13 mouse cellular contexts compared by ENCODE assay signal in genomic region chr19:57115670-57116069, GRCm38 (mm10).
DNase-seq lines count a peak whose midpoint lies in the region; ATAC-seq and TF ChIP-seq lines count a peak whose summit lies in the region.
"Had no signal": no experiment of that assay in that cellular context is flagged by ENCODE, and none has a peak within 500 bp of the region (broad histone marks: within the 10 kb centered on the region; RNA-seq: fewer than 3 reads in every experiment).

No protein-coding gene starts in this region.

- H3K27me3 ChIP-seq in heart, adult 2 months (ENCODE audit: control insufficient read depth, insufficient read depth, low read length) = no peaks in the 10 kb centered on the region
- H3K27me3 ChIP-seq in kidney, embryonic 15.5 days = no peaks in the 10 kb centered on the region
- H3K27me3 ChIP-seq in thymus, adult 2 months (ENCODE audit: control insufficient read depth, insufficient read depth, low read length) = no peaks in the 10 kb centered on the region
- H3K27me3 ChIP-seq: limb, embryonic 13.5 days; lung, embryonic 15.5 days; neural tube, embryonic 13.5 days had no signal

- WGBS in heart, adult 2 months = 51% methylated on average over 5 of the region's 5 CpGs
- 33% methylated on average over 5 of the region's 5 CpGs for WGBS in kidney, embryonic 15.5 days
- WGBS in thymus, adult 2 months = 61% methylated on average over 5 of the region's 5 CpGs

- peaks cover 3% of the 10 kb centered on the region; the same call in 1 of the 2 replicates for H3K79me2 ChIP-seq in heart, adult 2 months (replicated peaks; ENCODE audit: control insufficient read depth, insufficient read depth, low read length)

- H3K9ac ChIP-seq in heart, adult 2 months (ENCODE audit: low read depth, low read length) = no peak overlapping the region
- H3K9ac ChIP-seq in kidney, embryonic 15.5 days = no peak overlapping the region
- H3K9ac ChIP-seq: limb, embryonic 13.5 days; lung, embryonic 15.5 days; neural tube, embryonic 13.5 days had no signal

- TF ChIP-seq CTCF in heart, adult 2 months (IDR thresholded peaks at IDR 0.05) = peak; percentile 13; the same call in 1 of the 2 replicates
- no peak for TF ChIP-seq CTCF in thymus, adult 2 months (IDR thresholded peaks at IDR 0.05; ENCODE audit: borderline replicate concordance, control insufficient read depth, extremely low read depth, insufficient read depth, low read length, poor library complexity)

- no peak for TF ChIP-seq POLR2A in heart, adult 2 months (IDR thresholded peaks at IDR 0.05; ENCODE audit: insufficient read depth, low read depth, low read length)
- no peak for TF ChIP-seq POLR2A in thymus, adult 2 months (IDR thresholded peaks at IDR 0.05; ENCODE audit: control insufficient read depth, extremely low read depth, insufficient read depth, low read length, poor library complexity)

- H3K4me3 ChIP-seq in heart, adult 2 months = no peak overlapping the region
- H3K4me3 ChIP-seq in kidney, embryonic 15.5 days (replicated peaks) = no peak overlapping the region
- 0 out of 2 replicates have a peak overlapping the region, but pooled peaks have one; percentile 13 for H3K4me3 ChIP-seq in thymus, adult 2 months (ENCODE audit: control insufficient read depth, insufficient read depth, low read length)
- H3K4me3 ChIP-seq: limb, embryonic 13.5 days; lung, embryonic 15.5 days; neural tube, embryonic 13.5 days had no signal

- H3K27ac ChIP-seq in heart, adult 2 months = peak overlapping the region; percentile 62
- H3K27ac ChIP-seq in kidney, embryonic 15.5 days = peak overlapping the region; percentile 88; the same call in 1 of the 2 replicates
- peak overlapping the region; percentile 93 for H3K27ac ChIP-seq in thymus, adult 2 months (ENCODE audit: control insufficient read depth, insufficient read depth, low read length)
- H3K27ac ChIP-seq: limb, embryonic 13.5 days; lung, embryonic 15.5 days; neural tube, embryonic 13.5 days had no signal

- H3K9me3 ChIP-seq in kidney, embryonic 15.5 days (replicated peaks) = no peaks in the 10 kb centered on the region
- H3K9me3 ChIP-seq: G1E; limb, embryonic 13.5 days; lung, embryonic 15.5 days; neural tube, embryonic 13.5 days had no signal

- H3K4me1 ChIP-seq in heart, adult 2 months (ENCODE audit: control insufficient read depth, insufficient read depth, low read length) = peaks cover 29% of the 10 kb centered on the region
- peaks cover 66% of the 10 kb centered on the region for H3K4me1 ChIP-seq in kidney, embryonic 15.5 days
- H3K4me1 ChIP-seq in thymus, adult 2 months (replicated peaks; ENCODE audit: control insufficient read depth, insufficient read depth, low read length) = peaks cover 33% of the 10 kb centered on the region

- TF ChIP-seq EP300 in heart, adult 2 months (IDR thresholded peaks at IDR 0.05; ENCODE audit: insufficient read depth, low read depth, low read length) = no peak

- 0 out of 2 replicates have a peak overlapping the region, but pooled peaks have one; percentile 8 for H3K4me2 ChIP-seq in kidney, embryonic 15.5 days
- H3K4me2 ChIP-seq: limb, embryonic 13.5 days; lung, embryonic 15.5 days had no signal

- peaks cover 41% of the 10 kb centered on the region for H3K36me3 ChIP-seq in heart, adult 2 months (ENCODE audit: control insufficient read depth, insufficient read depth, low read length)
- H3K36me3 ChIP-seq in kidney, embryonic 15.5 days = peaks cover 3% of the 10 kb centered on the region; the same call in 1 of the 2 replicates
- 0 out of 2 replicates have a peak, but pooled peaks cover 3% of the 10 kb centered on the region for H3K36me3 ChIP-seq in thymus, adult 2 months (ENCODE audit: control insufficient read depth, insufficient read depth, low read length)
- H3K36me3 ChIP-seq: G1E; limb, embryonic 13.5 days; lung, embryonic 15.5 days; neural tube, embryonic 13.5 days had no signal

- no peak for ATAC-seq in kidney, embryonic 15.5 days (replicated peaks; ENCODE audit: low FRiP score)

- intact Hi-C loops in heart, adult 2 months (cut with DNase I) = no loop called here

- DNase-seq in heart, adult 2 months = no peak
- DNase-seq in heart, adult 9 months (ENCODE audit: low spot score in 2 of 2) = no peak
- no peak for DNase-seq in kidney, adult 18-20 months
- no peak for DNase-seq in thymus, adult 2 months
- DNase-seq in thymus, adult 18-20 months = no peak
- DNase-seq in urinary bladder, postnatal 14 days (ENCODE audit: low spot score) = no peak
- DNase-seq in cerebellum, adult 9-10 months = no peak
- DNase-seq: kidney, postnatal 4 days had no signal
